ENCODE assay signal across 26 mouse cellular contexts in the genomic region with DNA sequence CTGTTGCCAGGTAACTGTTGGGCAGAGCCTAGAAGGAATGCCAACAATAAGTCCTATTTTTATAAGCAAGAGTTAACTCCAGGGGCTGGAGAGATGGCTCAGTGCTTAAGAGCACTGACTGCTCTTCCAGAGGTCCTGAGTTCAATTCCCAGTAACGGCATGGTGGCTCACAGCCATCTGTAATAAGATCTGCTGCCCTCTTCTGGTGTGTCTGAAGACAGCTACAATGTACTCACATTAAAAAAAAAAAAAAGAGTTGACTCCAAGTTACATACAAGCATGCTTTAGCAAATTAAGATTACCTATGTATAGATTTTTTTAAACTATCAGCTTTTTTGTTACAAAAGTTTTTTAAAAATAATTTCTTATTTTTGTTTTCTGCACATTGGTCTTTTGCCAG. TPM values are rescaled to one million over a fixed set of nuclear protein-coding genes. Genes with fewer than 3 reads are reported as not detected.
DNase-seq lines count a peak whose midpoint lies in the region; ATAC-seq and TF ChIP-seq lines count a peak whose summit lies in the region.
"Had no signal": no experiment of that assay in that cellular context is flagged by ENCODE, and none has a peak within 500 bp of the region (broad histone marks: within the 10 kb centered on the region; RNA-seq: fewer than 3 reads in every experiment).

No protein-coding gene starts in this region.

- H3K36me3 ChIP-seq in intestine, postnatal 0 days (ENCODE audit: control insufficient read depth, insufficient read depth), result no peaks in the 10 kb centered on the region
- H3K36me3 ChIP-seq in intestine, embryonic 16.5 days (ENCODE audit: control insufficient read depth, insufficient read depth, low read length), result no peaks in the 10 kb centered on the region
- no peaks in the 10 kb centered on the region for H3K36me3 ChIP-seq in ES-E14 (ENCODE audit: control insufficient read depth, insufficient read depth, low read length, poor library complexity, severe bottlenecking)
- H3K36me3 ChIP-seq: forebrain, embryonic 10.5 days; heart, embryonic 10.5 days; heart, embryonic 13.5 days had no signal

- no peak for ATAC-seq in intestine, postnatal 0 days
- ATAC-seq in intestine, embryonic 16.5 days, result no peak
- ATAC-seq: forebrain, embryonic 13.5 days; forebrain, embryonic 16.5 days; hindbrain, postnatal 0 days; inflammation-experienced regulatory T-cells, adult 6 months; Patski had no signal

- H3K9ac ChIP-seq in intestine, postnatal 0 days (ENCODE audit: low read depth, low read length), result no peak overlapping the region
- no peak overlapping the region for H3K9ac ChIP-seq in intestine, embryonic 16.5 days (ENCODE audit: low read depth, low read length)
- no peak overlapping the region for H3K9ac ChIP-seq in ES-E14 (ENCODE audit: insufficient read depth, low read depth, low read length, poor library complexity, severe bottlenecking)
- H3K9ac ChIP-seq: forebrain, embryonic 13.5 days; heart, embryonic 13.5 days; hindbrain, embryonic 14.5 days had no signal

- no peak overlapping the region for H3K4me2 ChIP-seq in intestine, postnatal 0 days (replicated peaks; ENCODE audit: low read depth)
- no peak overlapping the region for H3K4me2 ChIP-seq in intestine, embryonic 16.5 days (ENCODE audit: low read depth, low read length)
- H3K4me2 ChIP-seq: forebrain, embryonic 13.5 days; heart, embryonic 13.5 days; hindbrain, embryonic 14.5 days had no signal

- H3K9me3 ChIP-seq in intestine, postnatal 0 days (ENCODE audit: control insufficient read depth), result no peaks in the 10 kb centered on the region
- no peaks in the 10 kb centered on the region for H3K9me3 ChIP-seq in intestine, embryonic 16.5 days (ENCODE audit: control insufficient read depth, low read length)
- no peaks in the 10 kb centered on the region for H3K9me3 ChIP-seq in ES-E14 (ENCODE audit: control insufficient read depth, insufficient read depth, low read depth, low read length)
- H3K9me3 ChIP-seq: forebrain, embryonic 10.5 days; forebrain, embryonic 13.5 days; heart, embryonic 10.5 days; heart, embryonic 13.5 days had no signal

- 78% methylated on average over 1 of the region's 1 CpGs for WGBS in intestine, postnatal 0 days
- WGBS in intestine, embryonic 16.5 days, result 81% methylated on average over 1 of the region's 1 CpGs

- no peak overlapping the region for H3K4me3 ChIP-seq in intestine, postnatal 0 days (ENCODE audit: low read depth, low read length)
- no peak overlapping the region for H3K4me3 ChIP-seq in intestine, embryonic 16.5 days (ENCODE audit: low read length)
- H3K4me3 ChIP-seq in left cerebral cortex, adult 2 months, result no peak overlapping the region
- H3K4me3 ChIP-seq in ES-E14 (ENCODE audit: insufficient read depth in 1 of 2, low read depth in 1 of 2, low read length in 2 of 2, poor library complexity in 1 of 2, severe bottlenecking in 1 of 2), result no peak overlapping the region
- H3K4me3 ChIP-seq: forebrain, embryonic 10.5 days; forebrain, embryonic 13.5 days; heart, embryonic 10.5 days; heart, embryonic 13.5 days had no signal

- no peak overlapping the region for H3K27ac ChIP-seq in intestine, postnatal 0 days (ENCODE audit: low read depth, low read length)
- H3K27ac ChIP-seq in intestine, embryonic 16.5 days (ENCODE audit: low read length), result no peak overlapping the region
- no peak overlapping the region for H3K27ac ChIP-seq in left cerebral cortex, adult 2 months
- H3K27ac ChIP-seq in ES-E14 (ENCODE audit: insufficient read depth, low read depth, low read length, poor library complexity, severe bottlenecking), result no peak overlapping the region
- H3K27ac ChIP-seq: forebrain, embryonic 10.5 days; forebrain, embryonic 13.5 days; heart, embryonic 10.5 days; heart, embryonic 13.5 days; hindbrain, embryonic 14.5 days; hindbrain, postnatal 0 days had no signal

- TF ChIP-seq CTCF in intestine, postnatal 0 days (IDR thresholded peaks at IDR 0.05; ENCODE audit: low read depth), result peak; percentile 17; the same call in 1 of the 2 replicates
- peak; percentile 15 for TF ChIP-seq CTCF in left cerebral cortex, adult 2 months (IDR thresholded peaks at IDR 0.05)

- no peaks in the 10 kb centered on the region; the same call in 1 of the 2 replicates for H3K4me1 ChIP-seq in intestine, postnatal 0 days (replicated peaks; ENCODE audit: control insufficient read depth, insufficient read depth, low read length)
- peaks cover 11% of the 10 kb centered on the region; the same call in 1 of the 2 replicates for H3K4me1 ChIP-seq in intestine, embryonic 16.5 days (ENCODE audit: control insufficient read depth, insufficient read depth, low read length)
- H3K4me1 ChIP-seq in ES-E14 (ENCODE audit: control insufficient read depth in 2 of 2, insufficient read depth in 2 of 2, low read length in 2 of 2, poor library complexity in 1 of 2), result peaks cover 11 to 14% of the 10 kb centered on the region in 2 experiments
- H3K4me1 ChIP-seq: forebrain, embryonic 13.5 days; heart, embryonic 13.5 days had no signal

- in situ Hi-C loops in ES-E14 (cut with MboI; ENCODE audit: low sequenced_read_pairs in 2 of 2, unreplicated experiment in 2 of 2), result no loop called here

- DNase-seq in left cerebral cortex, adult 2 months (ENCODE audit: extremely low spot score in 1 of 2, low spot score in 2 of 2), result no peak
- DNase-seq in left cerebral cortex, postnatal 10 days (ENCODE audit: extremely low spot score in 1 of 2, low spot score in 2 of 2), result no peak
- DNase-seq in ES-E14 (ENCODE audit: low read depth, low spot score), result no peak
- no peak for DNase-seq in embryo, embryonic 11 days
- no peak for DNase-seq in adrenal gland, postnatal 36 days
- DNase-seq: adrenal gland, postnatal 10 days; B cell, adult 2 months; cerebellum, adult 11-12 months; cerebellum, adult 8-10 months; cerebellum, postnatal 10 days; cerebellum, postnatal 36 days; gastrocnemius, postnatal 10 days; heart, adult 11 months; heart, postnatal 14 days; heart, postnatal 4 days had no signal

- intact Hi-C loops in left cerebral cortex, adult 2 months (cut with DNase I), result loop anchor here (10.0 kb wide), 1 partner anchor 52 kb away; no protein-coding TSS in a partner anchor
- intact Hi-C loops in left cerebral cortex, postnatal 10 days (cut with DNase I), result no loop called here

- H3K27me3 ChIP-seq in intestine, postnatal 0 days (replicated peaks; ENCODE audit: control insufficient read depth, insufficient read depth, low read length), result no peaks in the 10 kb centered on the region
- no peaks in the 10 kb centered on the region for H3K27me3 ChIP-seq in intestine, embryonic 16.5 days (replicated peaks; ENCODE audit: control insufficient read depth, insufficient read depth, low read length)
- H3K27me3 ChIP-seq: forebrain, embryonic 13.5 days; heart, embryonic 13.5 days had no signal

TF ChIP-seq in ES-E14, 5 proteins besides CTCF, POLR2A, EP300 and RAD21:
- TF ChIP-seq ZC3H11A (IDR thresholded peaks at IDR 0.05; ENCODE audit: borderline replicate concordance, low read depth, low read length) (no peak), ZNF384 (IDR thresholded peaks at IDR 0.05; ENCODE audit: low read depth, low read length) (peak; percentile 51; the same call in 1 of the 2 replicates)

RNA-seq across cellular contexts. Expression of gene Anxa11, which starts 19.4 kb away (rescaled TPM):
- 82.3 and 86.7 TPM in 2 replicates for polyA plus RNA-seq in intestine, postnatal 0 days (2015; fragmentation: Nextera tagmentation; extraction: Ambion mirVana)
- polyA plus RNA-seq in intestine, embryonic 16.5 days (2015; fragmentation: Nextera tagmentation; extraction: Ambion mirVana), result 95.3 and 105 TPM in 2 replicates
- total RNA-seq in left cerebral cortex, adult 2 months (2021), result 10 to 100 TPM; 40.4 to 50.7 TPM
- 10 to 100 TPM in 1 of 2 experiments, 1 to 10 TPM in 1; 9.3 to 11.0 TPM for total RNA-seq in left cerebral cortex, postnatal 10 days (2021)
- total RNA-seq in ES-E14 (2012; rRNA removed), result 17.0 and 18.7 TPM in 2 replicates
- 10 to 100 TPM; 57.8 to 84.4 TPM for total RNA-seq in adrenal gland, postnatal 36 days (2021)

RNA-seq across cellular contexts. Expression of gene Zcchc24, which starts 53.7 kb away (rescaled TPM):
- polyA plus RNA-seq in intestine, postnatal 0 days (2015; fragmentation: Nextera tagmentation; extraction: Ambion mirVana), result 10.3 and 12.1 TPM in 2 replicates
- 9.1 and 10.0 TPM in 2 replicates for polyA plus RNA-seq in intestine, embryonic 16.5 days (2015; fragmentation: Nextera tagmentation; extraction: Ambion mirVana)
- 10 to 100 TPM; 47.0 TPM for total RNA-seq in left cerebral cortex, adult 2 months (2021)
- 10 to 100 TPM; 34.9 to 41.8 TPM for total RNA-seq in left cerebral cortex, postnatal 10 days (2021)
- 4.1 and 5.7 TPM in 2 replicates for total RNA-seq in ES-E14 (2012; rRNA removed)
- total RNA-seq in adrenal gland, postnatal 36 days (2021), result 10 to 100 TPM; 21.2 to 21.3 TPM
